Mouse (Mus musculus) stomach, postnatal 0 days (tissue): ENCODE data around the gene Osbpl6.

Source experiments
- CTCF ChIP-seq: IDR thresholded peaks from 2 replicates; pipeline ENCODE4 v1.5.1; 2016; ENCODE audit warnings: antibody characterized with exemption, low read depth, mild to moderate bottlenecking, moderate library complexity
- EP300 ChIP-seq: optimal IDR thresholded peaks from 2 replicates; pipeline ENCODE3; 2016; ENCODE audit warnings: antibody characterized with exemption

DNA sequence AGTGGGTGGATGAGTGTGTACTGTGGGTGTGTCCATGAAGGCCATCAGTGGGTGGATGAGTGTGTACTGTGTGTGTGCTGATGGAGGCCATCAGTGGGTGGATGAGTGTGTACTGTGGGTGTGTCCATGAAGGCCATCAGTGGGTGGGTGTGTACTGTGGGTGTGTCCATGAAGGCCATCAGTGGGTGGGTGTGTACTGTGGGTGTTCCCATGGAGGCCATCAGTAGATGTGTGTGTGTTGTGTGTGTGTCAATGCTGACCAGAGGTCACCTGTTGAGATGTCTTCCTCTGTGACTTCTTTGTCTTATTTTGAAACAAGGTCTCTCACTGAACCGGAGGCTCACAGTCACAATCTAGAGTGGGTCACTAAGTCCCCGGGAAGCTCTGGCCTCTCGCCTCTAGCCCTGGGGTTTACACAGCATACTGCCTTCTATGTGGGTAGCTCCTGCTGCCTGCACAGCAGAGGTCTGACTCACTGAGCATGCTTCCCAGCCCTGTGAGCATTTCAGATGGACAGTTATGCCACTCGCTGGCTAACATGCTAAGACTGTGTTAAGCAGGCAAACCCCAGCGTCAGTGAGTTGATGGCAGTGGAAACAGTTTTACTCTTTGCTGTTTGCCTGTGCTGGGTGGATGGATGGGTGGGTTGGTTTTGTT is 112.2 kb downstream of the Osbpl6 start:
- no peak for TF ChIP-seq CTCF
- no peak for TF ChIP-seq EP300
